Mouse (Mus musculus) kidney, embryonic 16.5 days (tissue): Measurements from ENCODE around the gene 4931440F15Rik. TPM values are rescaled to one million over a fixed set of nuclear protein-coding genes. Genes with fewer than 3 reads are reported as not detected.

Experiments
- ATAC-seq: fragments of 200-750 bp; cut with Nextera tagmentation; 2 replicates; pipeline ENCODE4 v1.8.0; 2017; ENCODE audit warnings: moderate TSS enrichment; ENCODE audit not compliant: low FRiP score, low TSS enrichment
- H3K27ac ChIP-seq: fragments of 300-500 bp; sonication (generic); 2 replicates; pipeline ENCODE4 v1.5.1; 2014; ENCODE audit warnings: low read length
- H3K27me3 ChIP-seq: fragments of 300-500 bp; sonication (generic); 2 replicates; pipeline ENCODE4 v1.6.1; 2014; ENCODE audit warnings: low read length, control low read depth, mixed read lengths; ENCODE audit not compliant: insufficient read depth
- H3K36me3 ChIP-seq: fragments of 300-500 bp; sonication (generic); 2 replicates; pipeline ENCODE4 v1.6.1; 2014; ENCODE audit warnings: low read length, control low read depth, mixed read lengths; ENCODE audit not compliant: insufficient read depth
- H3K4me1 ChIP-seq: fragments of 300-500 bp; sonication (generic); 2 replicates; pipeline ENCODE4 v1.6.1; 2014; ENCODE audit warnings: low read length, control low read depth, mixed read lengths; ENCODE audit not compliant: insufficient read depth
- H3K4me2 ChIP-seq: fragments of 300-500 bp; sonication (generic); replicated peaks from 2 replicates; pipeline ENCODE4 v1.6.1; 2014; ENCODE audit warnings: low read depth, low read length
- H3K4me3 ChIP-seq: fragments of 300-500 bp; sonication (generic); 2 replicates; pipeline ENCODE4 v1.5.1; 2014; ENCODE audit warnings: mild to moderate bottlenecking, low read length
- H3K9ac ChIP-seq: fragments of 300-500 bp; sonication (generic); replicated peaks from 2 replicates; pipeline ENCODE4 v1.6.1; 2014; ENCODE audit warnings: low read length
- H3K9me3 ChIP-seq: fragments of 300-500 bp; sonication (generic); 2 replicates; pipeline ENCODE4 v1.6.1; 2016; ENCODE audit warnings: low read length, control low read depth
- WGBS: fragments of 180-500 bp; shearing (Covaris S2); extraction: QIAGEN DNeasy Blood & Tissue Kit; methylation state at CpG from one replicate; pipeline ENCODE4 v1.1.7; 2014; 5-methylcytosine and 5-hydroxymethylcytosine counted together
- polyA plus RNA-seq: library from polyadenylated mRNA; unstranded; fragments of >200 nt; fragmentation: Nextera tagmentation; extraction: Ambion mirVana; gene quantifications from 2 replicates; pipeline ENCODE4 v1.2.1, GENCODE M21; 2015

Gene 4931440F15Rik
- polyA plus RNA-seq, 1 experiment from 2014 or later = 0.05 TPM

DNA sequence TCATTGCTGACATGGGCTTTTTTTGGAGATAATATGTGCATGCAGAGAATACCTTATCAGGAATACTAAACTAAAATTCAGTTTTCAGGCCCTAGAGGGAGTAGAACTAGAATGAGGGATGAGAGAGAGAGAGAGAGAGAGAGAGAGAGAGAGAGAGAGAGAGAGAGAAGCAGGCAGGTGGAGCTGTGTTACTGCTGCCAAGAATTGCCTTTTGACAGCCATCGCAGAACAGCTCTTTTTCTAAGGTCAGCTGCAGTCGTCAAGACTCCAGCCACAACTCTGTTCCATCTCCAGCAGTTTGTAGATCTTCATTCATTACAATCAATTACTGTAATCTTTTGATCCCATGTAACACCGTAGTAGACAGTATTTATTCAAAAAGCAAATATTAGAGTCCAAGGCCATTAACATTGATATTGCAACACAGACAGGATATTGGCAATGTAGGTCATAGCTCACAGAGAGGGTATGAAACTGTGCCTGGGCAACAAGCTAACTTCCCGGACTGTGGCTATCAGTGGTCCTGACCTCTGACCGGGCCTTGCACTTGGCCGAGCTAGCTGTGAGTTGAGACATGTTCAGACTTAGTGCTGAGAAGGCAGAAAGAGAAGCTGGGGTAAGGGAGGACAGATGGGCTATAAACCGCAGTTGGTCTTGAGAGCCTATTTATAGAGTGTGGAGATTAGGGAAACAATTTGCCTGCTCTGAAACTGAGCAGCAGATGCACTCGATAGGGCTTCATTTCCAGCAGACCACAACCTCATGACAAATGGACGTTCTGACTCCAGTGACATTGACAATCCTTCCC lies 17.1 kb downstream of the 4931440F15Rik start:
- Histone ChIP-seq H3K9ac (no peak overlapping the region), H3K9me3 (no peaks in the 10 kb centered on the region), H3K4me2 (no peak overlapping the region), H3K4me3 (no peak overlapping the region), H3K27me3 (no peaks in the 10 kb centered on the region), H3K27ac (no peak overlapping the region), H3K4me1 (no peaks in the 10 kb centered on the region), H3K36me3 (no peaks in the 10 kb centered on the region)
- WGBS = 42% methylated on average over 9 of the region's 9 CpGs
- no peak for ATAC-seq

DNA sequence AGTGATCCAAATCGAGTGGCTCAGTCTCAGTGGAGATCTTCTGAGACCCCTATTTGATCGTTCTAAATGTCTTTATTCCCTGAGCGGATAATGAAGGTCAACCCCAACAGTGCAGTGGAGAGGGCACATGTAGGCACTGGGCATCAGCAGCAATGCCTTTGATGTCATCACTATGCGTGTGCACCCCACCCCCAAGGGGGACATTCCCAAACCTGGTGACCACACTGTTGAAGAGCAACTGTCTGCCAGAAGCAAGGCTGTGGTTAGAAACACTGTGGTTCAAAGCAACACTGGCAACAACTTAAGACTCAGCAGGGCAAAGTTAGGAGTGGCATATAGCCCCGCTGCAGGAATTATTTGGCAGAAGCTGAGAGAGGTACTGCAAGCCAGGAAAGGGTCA lies 18.1 kb downstream of the 4931440F15Rik start:
- H3K4me3 ChIP-seq = no peak overlapping the region
- no peaks in the 10 kb centered on the region for H3K9me3 ChIP-seq
- no peak overlapping the region for H3K4me2 ChIP-seq
- H3K4me1 ChIP-seq = no peaks in the 10 kb centered on the region
- 87% methylated on average over 5 of the region's 5 CpGs for WGBS
- ATAC-seq = no peak
- H3K27me3 ChIP-seq = no peaks in the 10 kb centered on the region
- no peak overlapping the region for H3K27ac ChIP-seq
- H3K9ac ChIP-seq = no peak overlapping the region
- H3K36me3 ChIP-seq = no peaks in the 10 kb centered on the region

DNA sequence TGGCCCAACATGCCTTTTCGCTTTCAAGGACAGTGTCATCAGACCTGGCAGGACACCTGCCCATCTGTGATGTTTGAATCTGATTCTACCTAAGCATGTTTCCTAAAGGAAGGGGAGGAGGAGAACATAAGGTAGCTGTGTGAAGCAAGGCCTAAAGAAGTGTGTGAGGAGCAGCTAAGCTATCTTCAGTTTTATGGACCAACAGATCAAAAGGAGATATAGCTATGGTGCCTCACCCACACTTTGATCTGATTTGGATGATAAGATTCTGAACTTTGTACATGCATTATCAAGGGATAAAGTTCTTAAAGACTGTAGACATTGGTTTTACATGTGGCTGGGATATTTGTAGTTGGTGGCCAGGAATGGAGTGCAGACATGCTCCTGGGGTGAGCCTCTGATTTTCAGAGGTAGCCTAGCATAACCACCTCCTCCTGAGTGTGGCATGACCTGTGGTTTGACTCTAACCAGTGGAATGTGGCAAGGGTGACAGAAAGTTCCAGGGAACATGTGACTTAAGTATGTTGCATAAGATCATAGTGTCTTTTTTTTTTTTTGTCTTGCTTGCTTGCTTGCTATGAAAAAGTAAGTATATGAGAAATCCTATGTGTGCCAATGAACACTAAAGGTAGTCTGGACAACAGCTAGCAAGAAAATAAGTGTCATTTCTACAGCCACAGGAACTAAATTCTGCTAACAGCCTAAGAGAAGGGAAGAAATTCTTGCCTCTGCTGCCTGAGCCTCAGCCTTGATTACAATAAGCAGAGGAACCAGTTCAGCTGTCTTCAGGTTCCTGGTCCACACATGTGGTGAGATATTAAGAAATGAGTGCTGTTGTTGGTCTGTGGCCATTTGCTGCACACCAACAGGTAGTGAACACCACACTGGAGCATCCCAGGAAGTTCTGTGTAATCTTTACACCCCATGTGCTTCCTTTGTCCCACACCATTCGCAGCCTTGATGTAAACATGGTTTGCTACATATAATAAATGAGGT lies 23.7 kb downstream of the 4931440F15Rik start:
- no peak overlapping the region for H3K4me2 ChIP-seq
- no peaks in the 10 kb centered on the region for H3K4me1 ChIP-seq
- ATAC-seq = no peak
- no peaks in the 10 kb centered on the region for H3K27me3 ChIP-seq
- no peaks in the 10 kb centered on the region for H3K9me3 ChIP-seq
- 89% methylated on average over 2 of the region's 2 CpGs for WGBS
- H3K4me3 ChIP-seq = no peak overlapping the region
- H3K27ac ChIP-seq = no peak overlapping the region
- no peaks in the 10 kb centered on the region for H3K36me3 ChIP-seq
- no peak overlapping the region for H3K9ac ChIP-seq

DNA sequence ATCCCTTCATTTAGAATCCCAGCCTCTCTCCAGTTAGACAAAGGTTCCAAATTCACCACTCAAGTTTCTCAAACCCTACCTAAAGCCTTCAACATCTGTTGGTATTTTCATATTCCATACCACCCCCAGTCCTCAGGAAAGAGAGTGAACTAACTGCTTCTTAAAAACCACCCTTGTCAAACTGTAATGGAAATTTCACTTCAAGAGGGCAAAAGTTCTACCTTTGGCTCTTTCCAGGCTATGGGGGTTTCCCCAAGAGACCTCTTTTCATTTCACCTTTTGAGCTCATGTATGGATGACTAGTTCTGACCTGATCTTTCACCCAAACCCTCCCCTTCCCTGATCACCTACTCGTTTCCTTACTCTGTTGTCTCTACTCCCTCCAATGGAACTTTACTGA lies 25.6 kb downstream of the 4931440F15Rik start:
- Histone ChIP-seq H3K27ac (no peak overlapping the region), H3K27me3 (no peaks in the 10 kb centered on the region), H3K4me2 (no peak overlapping the region), H3K36me3 (no peaks in the 10 kb centered on the region), H3K9ac (no peak overlapping the region), H3K4me1 (no peaks in the 10 kb centered on the region), H3K9me3 (no peaks in the 10 kb centered on the region), H3K4me3 (no peak overlapping the region)
- 40% methylated on average over 1 of the region's 1 CpGs for WGBS
- no peak for ATAC-seq

DNA sequence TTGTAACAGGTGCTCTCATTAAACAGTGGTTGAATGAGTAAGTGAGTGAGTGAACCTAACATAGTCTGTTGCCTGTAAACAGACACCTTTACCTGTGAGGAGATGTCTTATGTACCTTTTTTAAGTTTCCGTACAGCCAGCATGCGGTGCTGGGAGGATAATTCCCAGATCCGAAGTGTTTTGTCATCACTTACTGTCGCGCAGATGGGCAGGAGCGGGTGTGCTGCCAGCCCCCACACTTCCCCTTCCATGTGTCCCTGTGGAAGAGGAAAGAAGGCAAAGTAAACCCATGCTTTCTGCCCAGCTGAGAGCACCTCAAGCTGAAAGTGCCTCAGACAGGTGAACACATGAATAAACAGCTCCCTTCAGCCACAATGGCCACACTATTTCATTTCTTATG lies 30.4 kb downstream of the 4931440F15Rik start:
- Histone ChIP-seq H3K9ac (no peak overlapping the region), H3K4me3 (no peak overlapping the region), H3K4me2 (no peak overlapping the region), H3K27me3 (no peaks in the 10 kb centered on the region), H3K36me3 (no peaks in the 10 kb centered on the region), H3K9me3 (no peaks in the 10 kb centered on the region), H3K27ac (no peak overlapping the region), H3K4me1 (no peaks in the 10 kb centered on the region)
- 89% methylated on average over 6 of the region's 6 CpGs for WGBS
- ATAC-seq = no peak

DNA sequence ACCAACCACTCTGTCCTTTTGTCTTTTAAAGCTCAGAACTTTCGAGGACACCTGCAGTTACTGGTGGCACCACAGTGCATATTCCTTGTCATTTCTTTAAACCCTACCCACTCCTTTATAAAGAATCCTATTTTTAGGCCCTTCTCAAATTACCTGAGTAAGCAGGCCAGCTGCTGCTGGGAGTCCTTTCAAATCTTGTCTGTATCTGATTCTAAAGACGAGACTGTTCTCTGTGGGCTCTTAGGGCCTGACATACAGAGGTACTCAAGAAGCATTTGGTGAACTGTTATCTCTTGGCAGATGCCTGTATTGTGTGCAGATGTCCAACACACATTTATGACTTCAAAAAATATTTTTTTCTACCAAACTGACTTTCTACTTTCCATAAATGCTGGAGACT lies 31.0 kb downstream of the 4931440F15Rik start:
- no peaks in the 10 kb centered on the region for H3K27me3 ChIP-seq
- WGBS = 36% methylated on average over 2 of the region's 2 CpGs
- no peak overlapping the region for H3K4me3 ChIP-seq
- no peak overlapping the region for H3K27ac ChIP-seq
- no peak overlapping the region for H3K9ac ChIP-seq
- no peaks in the 10 kb centered on the region for H3K36me3 ChIP-seq
- no peak overlapping the region for H3K4me2 ChIP-seq
- ATAC-seq = no peak
- no peaks in the 10 kb centered on the region for H3K9me3 ChIP-seq
- no peaks in the 10 kb centered on the region for H3K4me1 ChIP-seq

DNA sequence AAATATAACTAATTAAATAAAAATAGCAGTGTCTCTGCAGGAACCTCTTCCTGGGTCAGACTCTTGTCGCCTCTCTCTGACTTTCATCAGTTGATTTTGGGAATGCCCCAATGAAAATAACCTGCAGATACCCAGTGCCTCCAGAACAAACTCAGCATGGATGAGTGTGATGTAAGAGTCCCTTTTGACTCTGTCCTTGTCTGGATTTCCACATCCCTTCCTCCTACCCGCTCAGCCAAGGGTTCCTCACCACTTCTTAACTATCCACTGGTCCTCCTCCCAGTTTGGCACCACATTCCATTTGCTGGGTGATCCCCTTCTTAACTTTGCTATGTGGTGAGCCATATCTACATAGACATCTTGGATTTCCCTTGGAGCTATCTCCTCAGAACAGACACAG lies 34.7 kb downstream of the 4931440F15Rik start:
- 70% methylated on average over 2 of the region's 2 CpGs for whole genome bisulfite sequencing
- ATAC-seq = no peak
- H3K4me3 ChIP-seq = no peak overlapping the region
- no peak overlapping the region for H3K9ac ChIP-seq
- H3K27ac ChIP-seq = no peak overlapping the region
- no peak overlapping the region for H3K4me2 ChIP-seq
- no peaks in the 10 kb centered on the region for H3K36me3 ChIP-seq
- no peaks in the 10 kb centered on the region for H3K27me3 ChIP-seq
- H3K9me3 ChIP-seq = no peaks in the 10 kb centered on the region
- no peaks in the 10 kb centered on the region for H3K4me1 ChIP-seq

DNA sequence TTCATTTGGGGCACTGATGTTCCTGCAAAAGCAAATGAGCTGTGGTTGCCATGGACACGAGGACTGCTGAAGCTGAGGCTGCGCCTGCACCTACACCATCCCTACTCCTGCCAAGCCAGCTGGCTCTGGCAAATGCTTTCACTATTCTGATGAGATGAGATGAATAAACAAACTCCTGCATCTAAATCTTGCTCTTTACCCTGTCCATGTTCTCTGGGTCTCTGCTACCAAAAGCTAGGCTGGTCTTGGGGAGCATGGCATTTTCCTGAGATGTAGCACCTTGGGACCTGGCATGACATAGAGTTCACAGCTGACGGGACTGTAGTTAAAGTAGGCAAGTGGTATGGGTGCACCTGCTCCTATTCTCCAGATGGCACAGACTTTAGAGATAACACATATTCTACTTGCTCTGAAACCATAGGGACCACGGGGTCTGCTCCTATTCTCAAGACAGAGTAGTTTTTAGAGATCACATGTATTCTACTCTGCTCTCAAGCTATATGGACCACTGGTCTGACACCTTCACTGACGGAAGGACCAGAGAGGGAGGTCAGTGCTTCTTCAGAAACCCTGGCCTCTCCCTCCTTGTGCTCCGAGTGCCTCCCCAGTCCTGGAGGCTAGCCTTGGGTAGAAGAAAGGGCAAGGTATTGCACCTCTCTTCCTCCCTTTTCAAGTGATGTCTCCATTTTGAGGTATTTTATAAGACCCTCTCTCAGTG lies 36.4 kb downstream of the 4931440F15Rik start:
- Histone ChIP-seq H3K4me1 (no peaks in the 10 kb centered on the region), H3K27ac (no peak overlapping the region), H3K4me2 (no peak overlapping the region), H3K9ac (no peak overlapping the region), H3K36me3 (no peaks in the 10 kb centered on the region), H3K27me3 (no peaks in the 10 kb centered on the region), H3K4me3 (no peak overlapping the region), H3K9me3 (no peaks in the 10 kb centered on the region)
- ATAC-seq = no peak
- WGBS = 72% methylated on average over 6 of the region's 6 CpGs

DNA sequence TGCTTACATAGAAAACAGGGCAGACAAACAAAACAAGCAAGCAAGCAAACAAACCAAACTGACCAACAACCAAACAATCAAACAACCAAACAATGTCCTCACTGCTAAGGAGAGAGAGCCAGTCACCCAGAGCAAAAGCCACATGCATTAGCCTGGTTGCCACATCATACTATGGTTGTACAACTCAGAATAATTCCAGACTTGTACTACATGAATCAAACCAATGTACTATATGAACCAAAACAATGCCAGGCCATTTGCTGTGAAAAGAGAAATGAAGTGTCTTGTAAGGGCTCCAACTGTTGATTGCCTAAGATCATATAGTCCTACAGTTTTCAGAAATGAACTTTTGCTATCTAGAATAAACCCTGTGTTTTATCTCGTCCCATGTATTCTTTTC lies 37.0 kb downstream of the 4931440F15Rik start:
- H3K4me1 ChIP-seq = no peaks in the 10 kb centered on the region
- no peak overlapping the region for H3K27ac ChIP-seq
- no peaks in the 10 kb centered on the region for H3K27me3 ChIP-seq
- H3K36me3 ChIP-seq = no peaks in the 10 kb centered on the region
- ATAC-seq = no peak
- no peak overlapping the region for H3K4me3 ChIP-seq
- H3K9me3 ChIP-seq = no peaks in the 10 kb centered on the region
- no peak overlapping the region for H3K9ac ChIP-seq
- WGBS = 67% methylated on average over 1 of the region's 1 CpGs
- H3K4me2 ChIP-seq = no peak overlapping the region
